Mouse (Mus musculus) lung, embryonic 16.5 days (tissue): ENCODE data around the gene Kazn. TPM values are rescaled to one million over a fixed set of nuclear protein-coding genes. Genes with fewer than 3 reads are reported as not detected.

Experiments
- ATAC-seq: fragments of 200-750 bp; cut with Nextera tagmentation; 2 replicates; pipeline ENCODE4 v1.8.0; 2017; ENCODE audit warnings: low read depth, mild to moderate bottlenecking, moderate library complexity
- H3K27ac ChIP-seq: fragments of 300-500 bp; sonication (generic); 2 replicates; pipeline ENCODE4 v1.5.1; 2014; ENCODE audit warnings: mild to moderate bottlenecking, control low read depth, low read length
- H3K27me3 ChIP-seq: fragments of 300-500 bp; sonication (generic); 2 replicates; pipeline ENCODE4 v1.6.1; 2014; ENCODE audit warnings: low read depth, low read length, mixed read lengths; ENCODE audit not compliant: control insufficient read depth, insufficient read depth
- H3K36me3 ChIP-seq: fragments of 300-500 bp; sonication (generic); 2 replicates; pipeline ENCODE4 v1.6.1; 2014; ENCODE audit warnings: low read length; ENCODE audit not compliant: control insufficient read depth, insufficient read depth
- H3K4me1 ChIP-seq: fragments of 300-500 bp; sonication (generic); replicated peaks from 2 replicates; pipeline ENCODE4 v1.6.1; 2014; ENCODE audit warnings: low read length, mixed read lengths; ENCODE audit not compliant: control insufficient read depth, insufficient read depth
- H3K4me2 ChIP-seq: fragments of 300-500 bp; sonication (generic); 2 replicates; pipeline ENCODE4 v1.6.1; 2014; ENCODE audit warnings: low read depth, low read length, control low read depth
- H3K4me3 ChIP-seq: fragments of 300-500 bp; sonication (generic); 2 replicates; pipeline ENCODE4 v1.5.1; 2014; ENCODE audit warnings: mild to moderate bottlenecking, low read length, control low read depth
- H3K9ac ChIP-seq: fragments of 300-500 bp; sonication (generic); 2 replicates; pipeline ENCODE4 v1.6.1; 2014; ENCODE audit warnings: low read length, control low read depth
- H3K9me3 ChIP-seq: fragments of 300-500 bp; sonication (generic); 2 replicates; pipeline ENCODE4 v1.6.1; 2016; ENCODE audit warnings: low read length; ENCODE audit not compliant: control insufficient read depth
- WGBS: fragments of 180-500 bp; shearing (Covaris S2); extraction: QIAGEN DNeasy Blood & Tissue Kit; methylation state at CpG from one replicate; pipeline ENCODE4 v1.1.7; 2014; 5-methylcytosine and 5-hydroxymethylcytosine counted together
- polyA plus RNA-seq: library from polyadenylated mRNA; unstranded; fragments of >200 nt; fragmentation: Nextera tagmentation; extraction: Ambion mirVana; gene quantifications from 2 replicates; pipeline ENCODE4 v1.2.1, GENCODE M21; 2015

The Kazn gene
- polyA plus RNA-seq, 1 experiment from 2014 or later, result 11.4 TPM

- peaks cover 45% of the 10 kb centered on the region for H3K4me1 ChIP-seq
- WGBS, result 73% methylated on average over 7 of the region's 7 CpGs
These were observed 23.4 kb downstream of the Kazn start for GRCm38 (mm10) chr4:142215760-142216159.

GRCm38 (mm10) chr4:142214532-142214931, 24.7 kb downstream of the Kazn start:
- Histone ChIP-seq H3K9me3 (no peaks in the 10 kb centered on the region), H3K4me1 (peaks cover 44% of the 10 kb centered on the region), H3K36me3 (no peaks in the 10 kb centered on the region), H3K9ac (peak overlapping the region; percentile 18; the same call in 1 of the 2 replicates), H3K4me3 (no peak overlapping the region), H3K27ac (peak overlapping the region; percentile 67), H3K4me2 (no peak overlapping the region), H3K27me3 (no peaks in the 10 kb centered on the region)
- peak; percentile 41; the same call in 1 of the 2 replicates for ATAC-seq
- 27% methylated on average over 6 of the region's 6 CpGs for WGBS

More at GRCm38 (mm10) chr4:142215760-142216159, 23.4 kb downstream of the Kazn start:
- H3K4me2 ChIP-seq, result no peak overlapping the region
- H3K9ac ChIP-seq, result no peak overlapping the region
- H3K27me3 ChIP-seq, result no peaks in the 10 kb centered on the region
- H3K36me3 ChIP-seq, result no peaks in the 10 kb centered on the region
- no peak overlapping the region for H3K4me3 ChIP-seq
- no peak overlapping the region for H3K27ac ChIP-seq
- ATAC-seq, result no peak
- H3K9me3 ChIP-seq, result no peaks in the 10 kb centered on the region

GRCm38 (mm10) chr4:142212425-142212824, 26.8 kb downstream of the Kazn start:
- Histone ChIP-seq H3K9ac (no peak overlapping the region), H3K4me1 (peaks cover 45% of the 10 kb centered on the region), H3K4me3 (no peak overlapping the region), H3K36me3 (peaks cover 4% of the 10 kb centered on the region; the same call in 1 of the 2 replicates), H3K4me2 (no peak overlapping the region), H3K9me3 (no peaks in the 10 kb centered on the region), H3K27ac (peak overlapping the region; percentile 27; the same call in 1 of the 2 replicates), H3K27me3 (no peaks in the 10 kb centered on the region)
- 72% methylated on average over 9 of the region's 9 CpGs for WGBS
- ATAC-seq, result peak; percentile 26

GRCm38 (mm10) chr4:142209884-142210283, 29.3 kb downstream of the Kazn start:
- no peaks in the 10 kb centered on the region for H3K9me3 ChIP-seq
- no peak overlapping the region for H3K4me3 ChIP-seq
- 27% methylated on average over 9 of the region's 9 CpGs for WGBS
- H3K4me1 ChIP-seq, result peaks cover 31% of the 10 kb centered on the region
- peaks cover 4% of the 10 kb centered on the region; the same call in 1 of the 2 replicates for H3K36me3 ChIP-seq
- ATAC-seq, result no peak
- 0 out of 2 replicates have a peak overlapping the region, but pooled peaks have one; percentile 6 for H3K4me2 ChIP-seq
- no peaks in the 10 kb centered on the region for H3K27me3 ChIP-seq
- no peak overlapping the region for H3K27ac ChIP-seq
- no peak overlapping the region for H3K9ac ChIP-seq

- H3K4me1 ChIP-seq, result peaks cover 27% of the 10 kb centered on the region
- peaks cover 4% of the 10 kb centered on the region; the same call in 1 of the 2 replicates for H3K36me3 ChIP-seq
- no peak overlapping the region for H3K4me3 ChIP-seq
- no peak overlapping the region for H3K4me2 ChIP-seq
- peak; percentile 15; the same call in 1 of the 2 replicates for ATAC-seq
- H3K27ac ChIP-seq, result no peak overlapping the region
- WGBS, result 39% methylated on average over 7 of the region's 7 CpGs
- no peak overlapping the region for H3K9ac ChIP-seq
- H3K9me3 ChIP-seq, result no peaks in the 10 kb centered on the region
- no peaks in the 10 kb centered on the region for H3K27me3 ChIP-seq
These were observed 29.7 kb downstream of the Kazn start for GRCm38 (mm10) chr4:142209476-142209875.

- H3K9ac ChIP-seq, result no peak overlapping the region
- H3K4me3 ChIP-seq, result no peak overlapping the region
- peaks cover 6% of the 10 kb centered on the region; the same call in 1 of the 2 replicates for H3K36me3 ChIP-seq
- 0 out of 2 replicates have a peak, but pooled peaks cover 2% of the 10 kb centered on the region for H3K9me3 ChIP-seq
- 88% methylated on average over 6 of the region's 6 CpGs for WGBS
- no peak overlapping the region for H3K27ac ChIP-seq
- no peak for ATAC-seq
- H3K4me2 ChIP-seq, result no peak overlapping the region
- H3K4me1 ChIP-seq, result peaks cover 7% of the 10 kb centered on the region
- H3K27me3 ChIP-seq, result no peaks in the 10 kb centered on the region
These were observed 33.5 kb downstream of the Kazn start for GRCm38 (mm10) chr4:142205693-142206092.

GRCm38 (mm10) chr4:142196626-142197025, 42.6 kb downstream of the Kazn start:
- Histone ChIP-seq H3K4me2 (no peak overlapping the region), H3K4me1 (peaks cover 8% of the 10 kb centered on the region; the same call in 1 of the 2 replicates), H3K27ac (no peak overlapping the region), H3K27me3 (no peaks in the 10 kb centered on the region), H3K36me3 (no peaks in the 10 kb centered on the region), H3K9me3 (no peaks in the 10 kb centered on the region), H3K9ac (no peak overlapping the region), H3K4me3 (no peak overlapping the region)
- whole genome bisulfite sequencing, result 48% methylated on average over 6 of the region's 6 CpGs
- ATAC-seq, result 0 out of 2 replicates have a peak, but pooled peaks have one; percentile 8

- Histone ChIP-seq H3K36me3 (no peaks in the 10 kb centered on the region), H3K27me3 (no peaks in the 10 kb centered on the region), H3K27ac (peak overlapping the region; percentile 32), H3K4me3 (no peak overlapping the region), H3K9ac (peak overlapping the region; percentile 18; the same call in 1 of the 2 replicates), H3K4me1 (peaks cover 10% of the 10 kb centered on the region), H3K9me3 (no peaks in the 10 kb centered on the region), H3K4me2 (no peak overlapping the region)
- peak; percentile 68 for ATAC-seq
- WGBS, result 74% methylated on average over 7 of the region's 7 CpGs
These were observed 45.4 kb downstream of the Kazn start for GRCm38 (mm10) chr4:142193780-142194179.

- 64% methylated on average over 8 of the region's 8 CpGs for WGBS
- H3K9ac ChIP-seq, result no peak overlapping the region
- ATAC-seq, result peak; percentile 22; the same call in 1 of the 2 replicates
- H3K4me1 ChIP-seq, result peaks cover 12% of the 10 kb centered on the region
- H3K4me2 ChIP-seq, result no peak overlapping the region
- H3K27ac ChIP-seq, result peak overlapping the region; percentile 32; the same call in 1 of the 2 replicates
- H3K9me3 ChIP-seq, result no peaks in the 10 kb centered on the region
- H3K4me3 ChIP-seq, result no peak overlapping the region
- H3K36me3 ChIP-seq, result no peaks in the 10 kb centered on the region
- no peaks in the 10 kb centered on the region for H3K27me3 ChIP-seq
These were observed 46.0 kb downstream of the Kazn start for GRCm38 (mm10) chr4:142193151-142193578.
